Mouse (Mus musculus): ENCODE data around the gene Map6. TPM values are rescaled to one million over a fixed set of nuclear protein-coding genes. Genes with fewer than 3 reads are reported as not detected.

Gene Map6
- polyA plus RNA-seq (2015; fragmentation: Nextera tagmentation; extraction: Ambion mirVana) = 10.7 and 17.0 TPM in 2 replicates

GRCm38 (mm10) chr7:99267251-99267896, at the start of gene Map6:
Map6 (plus strand) TSS chr7:99267447.

GRCm38 (mm10) chr7:99238417-99238816, 28.8 kb upstream of the Map6 start, which contains the start of gene Mogat2:
Mogat2 (minus strand) TSS chr7:99238619.

GRCm38 (mm10) chr7:99352526-99353400, 85.5 kb downstream of the Map6 start, which contains the start of gene Serpinh1:
Serpinh1 (minus strand) TSS chr7:99353239.

GRCm38 (mm10) chr7:99381214-99382087, 114.2 kb downstream of the Map6 start, which contains the start of gene Gdpd5:
Gdpd5 (plus strand) TSS chr7:99381414.

Other genes starting within 250 kb of the Map6 start
- gene Uvrag, start 126.3 kb upstream of the Map6 start, polyA plus RNA-seq (2015; fragmentation: Nextera tagmentation; extraction: Ambion mirVana) = 14.7 and 17.3 TPM in 2 replicates
- gene Dgat2, start 84.7 kb upstream of the Map6 start, polyA plus RNA-seq (2015; fragmentation: Nextera tagmentation; extraction: Ambion mirVana) = 44.2 and 44.8 TPM in 2 replicates
- 2.8 and 3.0 TPM in 2 replicates for gene Mogat2, start 28.8 kb upstream of the Map6 start, polyA plus RNA-seq (2015; fragmentation: Nextera tagmentation; extraction: Ambion mirVana)
- 1,320 and 1,591 TPM in 2 replicates for gene Serpinh1, start 85.8 kb downstream of the Map6 start, polyA plus RNA-seq (2015; fragmentation: Nextera tagmentation; extraction: Ambion mirVana)
- 6.1 and 7.2 TPM in 2 replicates for gene Gdpd5, start 114.0 kb downstream of the Map6 start, polyA plus RNA-seq (2015; fragmentation: Nextera tagmentation; extraction: Ambion mirVana)
- 1.0 and 1.1 TPM in 2 replicates for gene Klhl35, start 198.6 kb downstream of the Map6 start, polyA plus RNA-seq (2015; fragmentation: Nextera tagmentation; extraction: Ambion mirVana)
- 736 and 761 TPM in 2 replicates for gene Rps3, start 216.3 kb downstream of the Map6 start, polyA plus RNA-seq (2015; fragmentation: Nextera tagmentation; extraction: Ambion mirVana)